Mouse (Mus musculus) thymus, postnatal 0 days (tissue): ENCODE measurements around the gene Skint10. TPM values are rescaled to one million over a fixed set of nuclear protein-coding genes. Genes with fewer than 3 reads are reported as not detected.
A peak's percentile ranks its signal among the peaks of the same experiment; 100 is the strongest.

ENCODE experiments used
- DNase-seq: peaks from one replicate; pipeline ENCODE4 v3.0.0-alpha.2; 2015; ENCODE audit warnings: low spot score
- polyA plus RNA-seq: library from polyadenylated mRNA; unstranded; fragments of >200 nt; fragmentation: Nextera tagmentation; extraction: Ambion mirVana; gene quantifications from 2 replicates; pipeline ENCODE4 v1.2.1, GENCODE M21; 2015

Skint10 gene
- 19.3 and 22.7 TPM in 2 replicates for polyA plus RNA-seq

DNA sequence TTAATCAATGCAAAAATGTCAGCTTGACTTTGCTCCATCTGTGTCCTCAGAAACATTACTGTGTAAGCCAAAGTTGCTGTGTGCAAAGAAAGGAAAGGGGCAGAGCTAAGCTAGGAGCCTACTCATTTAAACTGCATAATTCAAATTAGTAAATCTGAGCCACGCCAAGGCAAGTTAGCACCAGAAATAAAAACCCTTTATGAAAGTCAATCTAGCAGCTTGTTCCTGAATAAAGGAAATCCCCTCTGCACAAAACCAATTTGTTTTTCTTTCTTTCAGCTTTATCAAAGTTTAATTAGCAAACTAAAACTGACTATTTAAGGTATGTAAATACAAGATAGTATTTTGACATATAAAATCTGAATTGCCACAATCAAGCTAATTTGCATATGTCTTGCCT lies at the start of gene Skint10:
Skint10 (minus strand) TSS at position 101 of the 400 bp plus-strand sequence.
- no peak for DNase-seq

DNA sequence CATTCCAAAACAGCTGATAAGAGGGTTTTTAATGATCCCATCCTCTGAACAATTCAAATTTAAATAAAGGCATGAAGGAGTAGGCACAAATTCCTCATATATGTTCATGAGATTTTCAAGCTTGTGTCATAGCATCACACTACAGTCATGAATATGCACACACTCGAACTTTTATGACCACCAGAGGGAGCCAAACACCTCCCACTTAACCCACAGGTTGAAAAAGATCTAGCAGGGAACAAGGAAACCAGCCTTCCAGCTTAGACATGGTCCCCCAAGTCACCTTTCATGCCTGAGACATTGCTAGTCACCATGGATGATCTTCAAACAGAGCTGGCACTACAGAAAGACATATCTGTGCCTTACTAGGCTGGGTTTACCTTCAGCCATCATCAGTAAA lies 16.0 kb upstream of the Skint10 start:
- peak; percentile 2 for DNase-seq

Other genes starting within 250 kb of the Skint10 start
- 5.7 and 7.0 TPM in 2 replicates for gene Skint2, start 217.7 kb downstream of the Skint10 start, polyA plus RNA-seq